Mouse (Mus musculus) heart, embryonic 11.5 days (tissue): ENCODE measurements at regions not wholly inside any gene's neighbourhood (a gene's known extent, or its start where the extent isn't known, plus 50 kb on each side); places are given as distances from the start of the nearest gene placed in this dataset.

Experiments
- ATAC-seq: fragments of 200-750 bp; cut with Nextera tagmentation; replicated peaks from 2 replicates; pipeline ENCODE4 v1.8.0; 2017; ENCODE audit warnings: moderate library complexity; ENCODE audit not compliant: insufficient number of reproducible peaks, low FRiP score, low TSS enrichment
- H3K27ac ChIP-seq: fragments of 300-500 bp; sonication (generic); 2 replicates; pipeline ENCODE4 v1.5.1; 2014; ENCODE audit warnings: mild to moderate bottlenecking, low read depth, low read length
- H3K27me3 ChIP-seq: fragments of 300-500 bp; sonication (generic); 2 replicates; pipeline ENCODE4 v1.6.1; 2014; ENCODE audit warnings: mild to moderate bottlenecking, low read length, mixed read lengths; ENCODE audit not compliant: control insufficient read depth, insufficient read depth
- H3K36me3 ChIP-seq: fragments of 300-500 bp; sonication (generic); 2 replicates; pipeline ENCODE4 v1.6.1; 2014; ENCODE audit warnings: mild to moderate bottlenecking, low read length, moderate library complexity, mixed read lengths; ENCODE audit not compliant: control insufficient read depth, insufficient read depth
- H3K4me1 ChIP-seq: fragments of 300-500 bp; sonication (generic); 2 replicates; pipeline ENCODE4 v1.6.1; 2014; ENCODE audit warnings: low read length; ENCODE audit not compliant: control insufficient read depth, insufficient read depth
- H3K4me2 ChIP-seq: fragments of 300-500 bp; sonication (generic); 2 replicates; pipeline ENCODE4 v1.6.1; 2014; ENCODE audit warnings: mild to moderate bottlenecking, moderate library complexity
- H3K4me3 ChIP-seq: fragments of 300-500 bp; sonication (generic); 2 replicates; pipeline ENCODE4 v1.5.1; 2014; ENCODE audit warnings: low read depth, low read length
- H3K9ac ChIP-seq: fragments of 300-500 bp; sonication (generic); 2 replicates; pipeline ENCODE4 v1.6.1; 2014; ENCODE audit warnings: mild to moderate bottlenecking, low read depth, low read length, moderate library complexity
- H3K9me3 ChIP-seq: fragments of 300-500 bp; sonication (generic); replicated peaks from 2 replicates; pipeline ENCODE4 v1.6.1; 2016; ENCODE audit warnings: low read length; ENCODE audit not compliant: control insufficient read depth
- WGBS: fragments of 180-500 bp; shearing (Covaris S2); extraction: QIAGEN DNeasy Blood & Tissue Kit; methylation state at CpG from one replicate; pipeline ENCODE4 v1.1.7; 2014; ENCODE audit not compliant: insufficient replicate concordance; 5-methylcytosine and 5-hydroxymethylcytosine counted together

DNA sequence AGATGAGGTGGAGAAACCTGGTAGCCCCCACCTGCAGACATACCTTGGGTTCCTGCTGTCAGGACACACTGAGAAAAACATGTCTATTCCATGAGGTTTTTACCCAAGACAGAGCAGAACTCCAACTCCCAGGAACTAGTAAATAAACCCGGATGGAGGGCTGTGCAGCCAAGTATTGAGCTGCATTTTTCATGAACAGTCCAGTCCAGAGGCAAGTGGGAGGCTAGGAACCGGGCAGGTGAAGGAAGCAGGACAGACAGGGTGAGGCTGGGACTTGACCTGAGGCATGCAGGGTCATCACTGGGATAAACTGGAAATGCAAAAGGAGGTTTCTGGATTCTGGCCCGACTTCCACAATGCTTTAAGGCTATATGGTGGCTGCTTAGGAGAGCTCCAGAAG is 114.8 kb upstream of the Lrig1 start:
- H3K4me3 ChIP-seq: no peak overlapping the region
- H3K36me3 ChIP-seq: no peaks in the 10 kb centered on the region
- H3K9me3 ChIP-seq: no peaks in the 10 kb centered on the region
- H3K27ac ChIP-seq: no peak overlapping the region
- 57% methylated on average over 3 of the region's 3 CpGs for WGBS
- no peak overlapping the region for H3K9ac ChIP-seq
- H3K27me3 ChIP-seq: peaks cover 3% of the 10 kb centered on the region; the same call in 1 of the 2 replicates
- H3K4me2 ChIP-seq: no peak overlapping the region
- no peak for ATAC-seq
- no peaks in the 10 kb centered on the region for H3K4me1 ChIP-seq

DNA sequence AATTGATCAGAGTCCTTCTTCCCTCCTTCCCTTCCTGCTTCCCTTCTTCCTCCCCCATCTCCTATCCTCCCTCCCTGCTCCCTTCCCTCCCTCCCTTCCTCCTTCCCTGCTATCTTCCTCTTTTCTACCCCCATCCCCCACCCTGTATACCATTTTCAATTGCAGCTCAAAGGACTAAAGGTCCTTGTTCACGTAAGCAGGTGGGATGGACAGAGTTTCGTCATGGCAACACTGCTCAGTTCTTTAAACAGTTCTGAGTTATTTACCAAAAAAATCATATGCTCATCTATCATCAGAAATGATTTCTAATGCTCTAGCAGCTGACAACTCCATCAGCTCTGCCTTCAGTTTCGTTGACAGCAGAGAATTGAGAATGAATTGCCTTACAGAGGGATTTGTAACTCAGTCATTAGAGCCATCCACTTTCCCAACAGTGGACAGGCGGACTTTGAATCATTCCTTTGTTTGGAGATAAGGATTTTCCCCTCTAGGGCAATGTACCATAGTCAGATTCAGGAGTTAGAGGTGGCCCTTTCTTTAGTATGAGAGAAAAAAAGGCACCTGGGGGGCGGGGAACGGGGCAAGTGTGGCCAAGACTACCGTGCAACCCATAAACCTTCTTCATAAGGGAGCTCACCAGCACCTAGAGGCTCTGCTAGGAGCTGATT is 113.7 kb upstream of the Lrig1 start:
- no peak for ATAC-seq
- H3K9me3 ChIP-seq: no peaks in the 10 kb centered on the region
- peaks cover 3% of the 10 kb centered on the region; the same call in 1 of the 2 replicates for H3K27me3 ChIP-seq
- H3K9ac ChIP-seq: no peak overlapping the region
- H3K4me2 ChIP-seq: no peak overlapping the region
- H3K4me1 ChIP-seq: no peaks in the 10 kb centered on the region
- no peak overlapping the region for H3K27ac ChIP-seq
- WGBS: 62% methylated on average over 7 of the region's 7 CpGs
- H3K4me3 ChIP-seq: no peak overlapping the region
- no peaks in the 10 kb centered on the region for H3K36me3 ChIP-seq

DNA sequence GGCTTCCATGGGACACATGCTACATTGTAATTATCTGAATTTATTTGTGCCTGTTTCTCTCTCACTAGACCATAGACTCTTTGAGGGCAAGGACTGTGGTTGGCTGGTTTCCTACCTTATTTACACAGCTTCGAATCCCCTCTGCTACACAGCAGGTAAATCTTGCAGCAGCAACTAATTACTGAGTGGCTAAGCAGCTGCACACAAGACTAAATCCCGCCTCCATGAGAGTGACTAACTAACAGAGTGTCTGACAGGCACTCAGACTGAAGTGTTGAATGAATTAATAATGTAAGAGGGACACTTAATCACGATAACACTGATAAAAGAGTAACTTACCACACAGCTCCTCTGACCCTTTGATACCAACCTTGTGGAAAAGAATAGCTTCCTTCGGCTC is 111.9 kb upstream of the Lrig1 start:
- H3K4me1 ChIP-seq: no peaks in the 10 kb centered on the region
- no peak overlapping the region for H3K4me2 ChIP-seq
- ATAC-seq: no peak
- no peaks in the 10 kb centered on the region; the same call in 1 of the 2 replicates for H3K27me3 ChIP-seq
- 36% methylated on average over 4 of the region's 4 CpGs for WGBS
- H3K9me3 ChIP-seq: no peaks in the 10 kb centered on the region
- no peak overlapping the region for H3K4me3 ChIP-seq
- H3K27ac ChIP-seq: no peak overlapping the region
- no peaks in the 10 kb centered on the region for H3K36me3 ChIP-seq
- H3K9ac ChIP-seq: no peak overlapping the region

DNA sequence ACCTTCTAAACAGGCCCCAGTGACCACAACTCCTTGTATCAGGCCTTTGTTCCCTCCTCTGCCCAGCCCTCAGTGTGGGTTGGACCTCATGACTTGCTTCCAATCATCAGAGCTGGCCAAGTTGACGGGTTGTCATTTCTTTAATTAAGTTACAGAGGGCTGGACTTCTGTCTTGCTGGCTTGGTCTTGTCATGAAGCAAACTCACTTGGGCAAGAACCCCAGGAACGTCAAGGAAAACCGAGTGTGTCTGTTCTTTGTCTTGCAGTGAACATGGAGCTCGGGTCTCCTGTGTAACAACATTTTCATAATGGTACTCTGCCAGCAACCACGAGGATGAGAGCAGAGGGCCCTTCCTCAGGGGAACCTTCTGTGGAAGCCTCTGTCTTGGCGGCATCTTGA is 107.3 kb upstream of the Lrig1 start:
- H3K4me3 ChIP-seq: no peak overlapping the region
- no peaks in the 10 kb centered on the region for H3K9me3 ChIP-seq
- H3K27me3 ChIP-seq: no peaks in the 10 kb centered on the region
- no peak overlapping the region for H3K4me2 ChIP-seq
- H3K4me1 ChIP-seq: peaks cover 4% of the 10 kb centered on the region; the same call in 1 of the 2 replicates
- 70% methylated on average over 6 of the region's 6 CpGs for WGBS
- no peak overlapping the region for H3K9ac ChIP-seq
- H3K27ac ChIP-seq: no peak overlapping the region
- no peak for ATAC-seq
- no peaks in the 10 kb centered on the region for H3K36me3 ChIP-seq

DNA sequence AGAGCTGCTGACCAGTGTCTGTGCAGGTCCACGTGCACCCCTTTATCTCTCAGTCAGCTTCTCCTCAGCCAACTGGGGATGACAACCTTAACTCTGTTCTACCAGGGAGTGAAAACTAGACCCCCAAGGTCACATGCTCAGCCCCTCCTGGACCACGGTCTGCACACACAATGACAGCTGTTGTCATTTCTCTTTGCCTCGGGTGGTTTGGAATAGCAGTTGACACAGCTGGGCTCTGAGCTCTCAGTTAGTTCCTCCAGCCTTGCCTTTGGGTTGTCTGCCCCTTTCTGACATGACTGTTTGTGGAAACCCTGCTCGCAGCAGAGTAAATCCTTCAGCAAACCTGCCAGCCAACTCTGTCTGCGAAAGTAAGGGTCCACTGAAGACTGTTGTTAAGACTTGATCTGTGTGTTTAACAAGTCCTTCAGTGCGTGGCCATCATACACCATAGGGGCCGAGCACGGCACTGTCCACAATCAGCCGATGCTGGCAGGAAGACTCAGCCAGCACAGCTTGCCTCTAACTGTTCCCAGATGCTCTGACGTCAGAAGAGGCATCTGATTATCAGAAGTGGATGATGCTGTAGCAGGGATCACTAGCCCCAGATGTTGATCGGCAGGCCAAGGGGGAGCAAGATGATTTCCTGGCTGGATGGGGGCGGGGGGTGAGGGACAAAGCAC is 106.7 kb upstream of the Lrig1 start:
- Histone ChIP-seq H3K27ac (no peak overlapping the region), H3K36me3 (no peaks in the 10 kb centered on the region), H3K4me1 (peaks cover 4% of the 10 kb centered on the region; the same call in 1 of the 2 replicates), H3K4me2 (no peak overlapping the region), H3K4me3 (no peak overlapping the region), H3K9me3 (no peaks in the 10 kb centered on the region), H3K27me3 (no peaks in the 10 kb centered on the region), H3K9ac (no peak overlapping the region)
- WGBS: 46% methylated on average over 12 of the region's 12 CpGs
- no peak for ATAC-seq

DNA sequence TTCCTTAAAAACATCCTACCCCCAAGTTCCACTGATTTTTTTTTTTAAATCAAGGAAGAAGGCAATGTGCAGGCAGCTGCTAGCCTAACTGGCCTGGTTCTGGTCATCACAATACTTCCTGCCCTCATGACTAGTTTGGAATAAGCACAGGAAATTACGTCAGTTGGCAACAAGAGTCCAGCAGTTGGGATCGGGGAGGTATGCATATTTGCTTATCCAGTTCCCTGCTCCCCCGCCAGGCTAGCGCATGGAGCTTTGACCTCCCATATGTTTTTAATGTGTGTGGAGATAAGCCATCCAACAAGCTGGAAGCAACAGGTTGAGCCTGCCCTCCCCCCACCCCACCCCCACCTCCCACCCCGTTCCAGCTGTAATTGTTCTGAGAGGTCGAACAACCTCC is 105.7 kb upstream of the Lrig1 start:
- WGBS: 43% methylated on average over 6 of the region's 6 CpGs
- Histone ChIP-seq H3K4me3 (no peak overlapping the region), H3K27me3 (no peaks in the 10 kb centered on the region), H3K9me3 (no peaks in the 10 kb centered on the region), H3K4me1 (peaks cover 4% of the 10 kb centered on the region; the same call in 1 of the 2 replicates), H3K36me3 (no peaks in the 10 kb centered on the region), H3K4me2 (no peak overlapping the region), H3K27ac (no peak overlapping the region), H3K9ac (no peak overlapping the region)
- no peak; the same call in 1 of the 2 replicates for ATAC-seq

DNA sequence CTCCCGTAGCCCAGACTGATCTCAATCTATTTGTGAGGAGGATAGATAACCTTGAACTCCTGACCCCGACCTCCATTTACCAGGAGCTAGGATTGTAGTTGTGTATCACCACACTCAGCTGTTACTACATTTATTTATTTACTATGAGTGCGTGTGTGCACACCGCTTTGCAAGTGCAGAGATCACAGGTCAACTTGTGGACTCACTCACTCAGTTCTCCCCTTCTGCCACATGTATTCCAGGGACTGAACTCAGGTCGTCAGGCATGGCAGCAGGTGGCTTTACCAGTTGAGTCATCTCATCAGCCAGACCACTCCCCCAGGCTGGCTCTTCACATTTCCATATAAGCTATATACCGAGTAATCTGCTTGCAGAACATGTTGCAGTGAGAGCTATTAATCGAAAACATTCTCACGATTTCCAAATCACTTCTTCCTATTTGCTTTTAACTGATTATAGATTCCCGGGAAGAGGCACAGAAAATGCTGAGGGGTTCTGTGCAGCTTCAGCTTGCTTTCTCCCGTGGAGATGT is 104.4 kb upstream of the Lrig1 start:
- H3K36me3 ChIP-seq: no peaks in the 10 kb centered on the region
- no peak for ATAC-seq
- H3K4me1 ChIP-seq: peaks cover 4% of the 10 kb centered on the region; the same call in 1 of the 2 replicates
- H3K4me2 ChIP-seq: no peak overlapping the region
- no peaks in the 10 kb centered on the region for H3K9me3 ChIP-seq
- no peaks in the 10 kb centered on the region for H3K27me3 ChIP-seq
- H3K9ac ChIP-seq: no peak overlapping the region
- 75% methylated on average over 10 of the region's 10 CpGs for WGBS
- H3K4me3 ChIP-seq: no peak overlapping the region
- no peak overlapping the region for H3K27ac ChIP-seq

DNA sequence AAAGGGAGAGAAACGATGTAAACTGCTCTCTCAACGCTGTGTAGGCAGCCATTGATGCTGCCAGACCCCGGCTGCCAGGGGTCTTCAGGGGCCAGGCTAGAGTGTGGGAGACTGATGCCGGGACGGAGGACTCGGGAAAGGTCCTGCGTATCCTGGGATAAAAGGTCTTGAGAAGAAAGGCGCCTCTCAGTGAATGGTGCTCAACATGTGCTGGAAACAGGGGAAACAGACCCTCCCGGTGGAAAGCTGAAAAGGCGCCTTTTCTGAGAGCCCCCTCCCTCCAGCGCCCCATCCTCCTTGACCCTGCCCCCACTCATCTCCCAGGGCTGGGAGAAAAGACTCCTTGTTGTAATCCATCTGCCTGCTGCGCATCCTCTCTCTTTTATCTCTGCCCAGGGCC is 101.1 kb upstream of the Lrig1 start:
- H3K27ac ChIP-seq: no peak overlapping the region
- 32% methylated on average over 12 of the region's 12 CpGs for WGBS
- H3K9me3 ChIP-seq: peaks cover 7% of the 10 kb centered on the region; the same call in 1 of the 2 replicates
- no peaks in the 10 kb centered on the region for H3K36me3 ChIP-seq
- no peak overlapping the region for H3K9ac ChIP-seq
- H3K4me1 ChIP-seq: peaks cover 4% of the 10 kb centered on the region; the same call in 1 of the 2 replicates
- no peak overlapping the region; the same call in 1 of the 2 replicates for H3K4me3 ChIP-seq
- peak overlapping the region; percentile 38 for H3K4me2 ChIP-seq
- H3K27me3 ChIP-seq: no peaks in the 10 kb centered on the region
- no peak for ATAC-seq
